In the genomic region with DNA sequence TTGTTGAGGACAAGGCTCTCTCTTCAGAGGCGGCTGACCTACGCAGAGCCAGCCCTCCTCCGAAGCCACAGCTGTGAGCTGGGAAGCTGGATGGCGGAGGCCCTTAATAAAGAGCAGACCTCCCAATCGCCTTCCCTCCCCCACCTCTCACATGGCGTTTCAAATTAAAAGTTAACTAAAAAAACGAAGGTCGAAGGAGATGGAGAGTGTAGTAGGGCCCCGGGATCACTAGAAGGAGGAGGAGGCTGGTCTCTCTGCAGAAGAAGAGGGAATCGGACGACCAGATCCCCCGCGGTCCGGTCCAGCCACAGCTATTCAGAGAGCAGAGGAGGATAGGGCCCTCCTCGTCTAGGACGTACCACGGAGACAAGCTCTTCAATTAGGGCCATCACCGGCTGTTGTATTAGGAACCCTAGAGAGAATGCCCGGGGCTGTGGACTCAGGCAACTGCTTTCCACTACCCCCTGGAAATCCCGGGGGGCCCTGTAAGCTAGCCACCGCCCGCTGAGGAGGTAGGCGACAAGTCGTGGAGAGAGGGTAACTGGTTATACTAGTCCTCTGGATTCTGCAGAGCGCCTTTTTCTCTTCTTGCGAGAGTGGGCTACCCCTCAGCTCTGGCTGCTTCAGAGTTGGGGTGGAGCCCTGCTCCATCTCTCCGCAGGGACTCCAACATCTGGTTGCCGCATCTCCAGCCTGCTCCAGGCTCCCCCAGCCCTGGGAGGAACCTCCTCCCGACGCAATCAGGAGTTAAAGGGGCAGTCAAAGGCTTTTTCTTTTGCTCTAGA, we compare ENCODE assay signal across 9 mouse cellular contexts. TPM values are rescaled to one million over a fixed set of nuclear protein-coding genes. Genes with fewer than 3 reads are reported as not detected.
DNase-seq lines count a peak whose midpoint lies in the region; ATAC-seq and TF ChIP-seq lines count a peak whose summit lies in the region.
"Had no signal": no experiment of that assay in that cellular context is flagged by ENCODE, and none has a peak within 500 bp of the region (broad histone marks: within the 10 kb centered on the region; RNA-seq: fewer than 3 reads in every experiment).

No protein-coding gene starts in this region.

- peak overlapping the region; percentile 41; the same call in 1 of the 2 replicates for H3K27ac ChIP-seq in heart, embryonic 12.5 days (ENCODE audit: poor library complexity, severe bottlenecking)
- H3K27ac ChIP-seq in kidney, postnatal 0 days, result peak overlapping the region; percentile 70
- no peak overlapping the region for H3K27ac ChIP-seq in neural tube, embryonic 14.5 days (ENCODE audit: low read depth, low read length)

- DNase-seq in embryo, embryonic 11.5 days (ENCODE audit: low read depth, low spot score), result peak; percentile 45
- peak; percentile 83 for DNase-seq in kidney, postnatal 0 days (ENCODE audit: low spot score)
- no peak for DNase-seq in adrenal gland, postnatal 25 days
- no peak for DNase-seq in thymus, postnatal 14 days
- DNase-seq in spleen, adult 12 weeks (ENCODE audit: low spot score), result no peak

- H3K36me3 ChIP-seq in E14TG2a.4 (ENCODE audit: insufficient read depth, low read length), result no peaks in the 10 kb centered on the region
- no peaks in the 10 kb centered on the region for H3K36me3 ChIP-seq in heart, embryonic 12.5 days
- no peaks in the 10 kb centered on the region for H3K36me3 ChIP-seq in kidney, postnatal 0 days (ENCODE audit: insufficient read depth, low read length)
- H3K36me3 ChIP-seq in neural tube, embryonic 14.5 days (ENCODE audit: control insufficient read depth, insufficient read depth, low read length), result no peaks in the 10 kb centered on the region

- peaks cover 97% of the 10 kb centered on the region for H3K27me3 ChIP-seq in E14TG2a.4 (ENCODE audit: insufficient read depth, low read length)
- H3K27me3 ChIP-seq in heart, embryonic 12.5 days (replicated peaks), result peaks cover 78% of the 10 kb centered on the region
- peaks cover 46% of the 10 kb centered on the region for H3K27me3 ChIP-seq in kidney, postnatal 0 days (ENCODE audit: insufficient read depth, low read length)
- H3K27me3 ChIP-seq in neural tube, embryonic 14.5 days (ENCODE audit: control insufficient read depth, insufficient read depth, low read length), result peaks cover 42% of the 10 kb centered on the region

- WGBS in heart, embryonic 12.5 days, result 3% methylated on average over 29 of the region's 30 CpGs
- WGBS in kidney, postnatal 0 days, result 2% methylated on average over 30 of the region's 30 CpGs
- 2% methylated on average over 30 of the region's 30 CpGs for WGBS in neural tube, embryonic 14.5 days

- H3K4me1 ChIP-seq in E14TG2a.4 (replicated peaks; ENCODE audit: low read depth, low read length), result peaks cover 51% of the 10 kb centered on the region
- H3K4me1 ChIP-seq in heart, embryonic 12.5 days (replicated peaks), result peaks cover 36% of the 10 kb centered on the region
- H3K4me1 ChIP-seq in kidney, postnatal 0 days (replicated peaks; ENCODE audit: insufficient read depth, low read length), result peaks cover 9% of the 10 kb centered on the region; the same call in 1 of the 2 replicates
- peaks cover 13% of the 10 kb centered on the region for H3K4me1 ChIP-seq in neural tube, embryonic 14.5 days (ENCODE audit: control insufficient read depth, insufficient read depth, low read length)

- peak overlapping the region; percentile 61 for H3K4me2 ChIP-seq in heart, embryonic 12.5 days
- peak overlapping the region; percentile 56 for H3K4me2 ChIP-seq in kidney, postnatal 0 days (ENCODE audit: low read length)
- H3K4me2 ChIP-seq in neural tube, embryonic 14.5 days (ENCODE audit: low read depth, low read length), result peak overlapping the region; percentile 25; the same call in 1 of the 2 replicates

- peak overlapping the region; percentile 64 for H3K4me3 ChIP-seq in E14TG2a.4 (replicated peaks; ENCODE audit: low read length)
- peak overlapping the region; percentile 43 for H3K4me3 ChIP-seq in heart, embryonic 12.5 days
- H3K4me3 ChIP-seq in kidney, postnatal 0 days (replicated peaks; ENCODE audit: low read depth, low read length), result peak overlapping the region; percentile 20
- H3K4me3 ChIP-seq in neural tube, embryonic 14.5 days (ENCODE audit: low read depth, low read length), result no peak overlapping the region

- ATAC-seq in heart, embryonic 12.5 days (ENCODE audit: insufficient number of reproducible peaks, low FRiP score), result no peak
- ATAC-seq in kidney, postnatal 0 days (replicated peaks; ENCODE audit: low FRiP score, low read depth), result no peak
- no peak for ATAC-seq in neural tube, embryonic 14.5 days (ENCODE audit: low read depth)
- ATAC-seq: Patski had no signal

- no peak for TF ChIP-seq CTCF in E14TG2a.4 (conservative IDR thresholded peaks at IDR 0.05; ENCODE audit: low read length)
- TF ChIP-seq CTCF in kidney, postnatal 0 days (IDR thresholded peaks at IDR 0.05; ENCODE audit: low read depth), result no peak

- H3K9me3 ChIP-seq in E14TG2a.4 (ENCODE audit: low read length), result no peaks in the 10 kb centered on the region
- no peaks in the 10 kb centered on the region for H3K9me3 ChIP-seq in heart, embryonic 12.5 days (replicated peaks)
- H3K9me3 ChIP-seq in kidney, postnatal 0 days (replicated peaks; ENCODE audit: low read length), result no peaks in the 10 kb centered on the region
- no peaks in the 10 kb centered on the region for H3K9me3 ChIP-seq in neural tube, embryonic 14.5 days (ENCODE audit: control insufficient read depth, low read length)

- peak overlapping the region; percentile 10; the same call in 1 of the 2 replicates for H3K9ac ChIP-seq in heart, embryonic 12.5 days
- peak overlapping the region; percentile 27; the same call in 1 of the 2 replicates for H3K9ac ChIP-seq in kidney, postnatal 0 days (ENCODE audit: low read depth, low read length)
- H3K9ac ChIP-seq in neural tube, embryonic 14.5 days (replicated peaks; ENCODE audit: low read depth, low read length), result no peak overlapping the region

RNA-seq across cellular contexts. Expression of gene Pdgfra, which starts 3.6 kb away (rescaled TPM):
- 41.2 and 41.3 TPM in 2 replicates for polyA plus RNA-seq in heart, embryonic 12.5 days (2016; fragmentation: Nextera tagmentation; extraction: Ambion mirVana)
- 23.4 and 23.8 TPM in 2 replicates for polyA plus RNA-seq in kidney, postnatal 0 days (2015; fragmentation: Nextera tagmentation; extraction: Ambion mirVana)
- polyA plus RNA-seq in neural tube, embryonic 14.5 days (2014; fragmentation: Nextera tagmentation; extraction: Ambion mirVana), result 11.6 and 23.2 TPM in 2 replicates
- total RNA-seq in adrenal gland, postnatal 25 days (2021), result 20.0 and 22.9 TPM in 2 replicates

Comparison
In these comparisons a context has a peak if more than half of its experiments do, and no peak if none do; other contexts are left out.
1. DNase-seq: peak in embryo, embryonic 11.5 days (single experiment) and kidney, postnatal 0 days (single experiment); none in adrenal gland, postnatal 25 days (single experiment), thymus, postnatal 14 days (single experiment) and spleen, adult 12 weeks (single experiment).
2. Peak in every context shown above with its lines, with median percentiles within 50 percentile points of each other: H3K4me2 ChIP-seq.